Mouse (Mus musculus) liver, adult 10 weeks (tissue): Measurements from ENCODE around the gene Clcf1. TPM values are rescaled to one million over a fixed set of nuclear protein-coding genes. Genes with fewer than 3 reads are reported as not detected.

ENCODE experiments used
- polyA plus RNA-seq: library from polyadenylated mRNA; stranded (reverse); fragments of 350-450 nt; fragmentation: Illumina TruSeq; extraction: RNeasy Lipid Tissue Mini Kit (QIAGEN cat#74804); gene quantifications from one replicate; pipeline ENCODE4 v1.2.3, GENCODE M21; 2014; ENCODE audit warnings: low read depth, low replicate concordance

Clcf1 gene
- polyA plus RNA-seq = 0.56 TPM

GRCm38 (mm10) chr19:4214071-4214770 is at the start of gene Clcf1, which contains the start of gene AC109138.7:
TSS of gene Clcf1 (plus strand) at chr19:4214238.
TSS of gene AC109138.7 (plus strand) at chr19:4214357.

DNA sequence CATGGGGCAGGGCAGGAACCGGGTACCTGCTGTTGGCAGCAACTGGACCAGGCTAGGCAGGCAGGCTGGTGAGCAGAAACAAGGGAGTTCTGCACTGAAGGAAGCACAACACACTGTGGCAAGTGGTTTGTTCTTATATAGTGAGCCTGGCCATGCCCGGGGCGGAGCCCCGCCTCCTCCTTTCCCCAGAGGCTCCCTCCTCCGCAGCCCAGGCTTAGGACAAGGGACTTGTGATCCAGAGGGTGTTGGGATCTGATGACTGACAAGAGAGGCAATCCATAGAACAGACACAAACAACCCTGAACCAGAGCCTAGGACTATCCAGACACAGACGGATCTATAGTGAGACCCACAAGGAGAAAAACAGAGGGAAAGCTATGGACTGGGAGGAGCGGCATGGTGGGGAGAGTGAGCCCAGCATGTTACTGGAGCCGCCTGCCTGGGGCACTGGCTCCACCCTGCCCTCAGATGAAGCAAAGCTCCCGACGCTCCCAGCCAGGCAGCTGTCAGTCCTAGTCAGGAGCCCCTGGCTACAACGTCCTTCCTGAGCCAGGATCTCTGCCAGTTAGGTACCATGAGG is 38.6 kb upstream of the Clcf1 start, which contains the start of gene Carns1:
Carns1 (minus strand) TSS at position 112 of the 580 bp plus-strand sequence.

GRCm38 (mm10) chr19:4190831-4191334 is 23.2 kb upstream of the Clcf1 start, which contains the start of gene Tbc1d10c:
TSS of gene Tbc1d10c (minus strand) at chr19:4191284.

DNA sequence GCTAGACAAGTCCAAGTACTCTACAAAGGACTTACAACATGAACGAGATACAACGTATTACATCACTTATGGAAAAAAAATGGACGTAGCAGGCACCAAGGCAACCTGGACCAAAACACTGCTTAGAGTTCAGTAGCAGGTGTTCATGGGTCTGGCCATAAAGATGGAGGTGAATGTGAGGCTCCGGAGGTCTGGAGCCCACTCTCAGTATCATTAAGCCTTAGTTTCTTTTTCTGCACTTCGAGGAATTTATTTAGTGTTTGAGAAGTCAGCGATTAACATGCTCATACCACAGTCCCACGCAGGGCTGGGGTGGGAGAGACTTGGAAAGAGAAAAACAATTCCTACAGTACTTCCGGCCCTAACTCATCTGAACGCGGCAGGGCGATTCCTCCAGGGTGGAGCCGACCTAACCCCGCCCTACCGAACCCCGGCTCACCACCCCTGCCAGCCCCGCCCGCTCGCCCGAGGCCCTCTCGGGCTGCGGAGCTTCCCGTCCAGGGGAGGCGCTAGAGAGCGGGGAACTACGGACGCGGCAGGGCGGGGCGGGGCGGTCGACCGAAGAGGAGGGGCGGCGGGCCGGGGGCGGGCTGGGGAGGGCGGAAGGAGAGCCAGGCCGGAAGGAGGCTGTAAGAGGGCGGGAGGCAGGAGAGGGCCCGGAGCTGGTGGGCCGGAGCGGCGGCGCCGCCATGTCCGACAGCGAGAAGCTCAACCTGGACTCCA is 22.3 kb upstream of the Clcf1 start, which contains the start of gene Ppp1ca:
Ppp1ca (plus strand) TSS at position 538 of the 723 bp plus-strand sequence.

GRCm38 (mm10) chr19:4201291-4201909 is 12.6 kb upstream of the Clcf1 start, which contains the start of gene Rad9a:
TSS of gene Rad9a (minus strand) at chr19:4201662.

DNA sequence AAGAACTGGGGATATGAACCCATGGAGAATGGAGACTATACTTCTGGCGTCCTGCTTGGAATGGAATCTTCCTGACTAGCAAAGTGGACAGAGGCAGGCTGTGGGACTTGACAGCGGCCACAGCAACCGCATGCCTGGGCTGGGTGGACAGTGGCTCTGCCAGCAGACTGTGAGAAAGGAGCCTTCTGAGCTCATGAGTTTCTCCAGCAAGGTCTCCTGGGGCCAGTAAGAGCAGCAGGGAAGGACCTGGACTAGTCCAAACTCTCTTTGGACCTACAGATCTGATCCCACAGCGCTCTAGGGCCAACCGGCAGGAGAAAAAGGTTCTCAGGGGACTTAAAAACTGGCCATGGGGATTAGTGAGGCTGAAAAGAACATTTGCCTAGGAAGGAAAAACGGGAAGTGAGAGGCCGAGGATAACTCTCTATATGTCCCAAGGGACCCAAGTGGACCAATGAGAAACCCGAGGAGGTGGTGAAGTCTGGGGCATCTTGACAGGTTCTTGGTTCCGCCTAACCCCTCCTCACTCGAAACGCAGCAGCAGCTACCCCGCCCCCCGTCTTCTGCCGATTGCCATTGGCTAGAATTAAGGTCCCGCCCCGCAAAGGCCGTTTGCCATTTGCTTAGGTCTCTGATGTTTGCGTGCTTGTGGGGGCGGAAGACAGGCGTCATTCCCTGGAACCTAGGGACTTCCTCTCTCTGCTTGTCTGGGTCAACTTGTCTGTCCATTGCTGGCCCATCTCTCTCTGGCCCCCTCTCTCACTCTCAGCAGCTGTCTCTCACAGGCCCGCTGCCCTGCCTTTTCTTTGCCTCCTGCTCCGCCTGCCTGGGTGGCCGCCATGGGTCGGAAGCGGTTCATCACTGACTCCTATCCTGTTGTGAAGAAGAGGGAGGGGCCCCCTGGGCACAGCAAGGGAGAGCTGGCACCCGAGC is 17.5 kb downstream of the Clcf1 start, which contains the start of gene Pold4:
Pold4 (plus strand) TSS at position 647 of the 933 bp plus-strand sequence.

DNA sequence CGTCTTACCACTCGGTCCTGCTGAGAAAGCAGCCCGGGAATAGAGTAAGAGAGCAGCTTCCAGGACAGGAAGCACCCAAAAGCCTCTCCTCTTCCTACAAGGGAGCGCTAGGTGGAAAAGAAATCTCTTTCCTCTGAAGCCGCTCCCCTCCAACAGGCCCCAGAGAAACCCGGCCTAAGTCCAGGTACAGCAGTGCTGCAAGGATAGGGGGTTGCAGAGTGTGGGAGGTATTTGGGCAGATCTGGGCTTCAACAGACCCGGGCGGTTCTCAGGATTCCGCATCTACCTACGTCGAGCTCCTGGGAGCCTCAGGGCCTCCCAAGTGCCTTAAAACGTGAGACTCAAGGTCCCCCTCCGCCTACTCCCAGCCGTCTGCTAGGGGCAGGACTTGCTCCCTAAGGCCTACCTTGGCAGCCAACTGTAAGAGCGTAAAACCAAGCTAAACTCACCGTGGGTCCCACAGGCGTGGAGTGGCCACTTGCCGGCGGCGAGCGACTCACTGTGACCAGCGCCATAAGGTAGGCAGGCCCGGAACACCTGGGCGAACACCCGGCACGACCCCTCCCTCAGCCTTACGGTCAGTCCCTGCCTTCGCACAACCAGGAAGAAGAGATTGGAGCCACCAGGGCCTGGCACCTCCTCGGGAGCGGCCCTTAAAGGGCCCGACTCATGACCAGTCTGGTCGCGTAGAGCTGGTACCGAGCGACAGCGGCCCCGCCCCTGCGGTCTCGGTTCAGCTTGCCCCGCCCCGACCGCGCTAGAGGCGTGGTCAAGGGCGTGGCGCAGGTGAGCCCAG is 54.7 kb downstream of the Clcf1 start, which contains the start of gene Ssh3:
Ssh3 (minus strand) TSS at position 615 of the 796 bp plus-strand sequence.

Other genes starting within 250 kb of the Clcf1 start
- not detected for gene Aldh3b2, start 241.9 kb upstream of the Clcf1 start, polyA plus RNA-seq
- gene Acy3, start 227.7 kb upstream of the Clcf1 start, polyA plus RNA-seq = 15.3 TPM
- not detected for gene Tbx10, start 221.5 kb upstream of the Clcf1 start, polyA plus RNA-seq
- not detected for gene Nudt8, start 213.7 kb upstream of the Clcf1 start, polyA plus RNA-seq
- gene Gm49405, start 213.6 kb upstream of the Clcf1 start, polyA plus RNA-seq = 0.13 TPM
- gene Doc2g, start 210.9 kb upstream of the Clcf1 start, polyA plus RNA-seq = not detected
- 25.4 TPM for gene Ndufv1, start 201.4 kb upstream of the Clcf1 start, polyA plus RNA-seq
- 51.4 TPM for gene Gstp1, start 176.3 kb upstream of the Clcf1 start, polyA plus RNA-seq
- 1.1 TPM for gene Gstp2, start 168.2 kb upstream of the Clcf1 start, polyA plus RNA-seq
- gene Gstp3, start 154.7 kb upstream of the Clcf1 start, polyA plus RNA-seq = 2.0 TPM
- gene Cabp2, start 132.7 kb upstream of the Clcf1 start, polyA plus RNA-seq = not detected
- gene Cdk2ap2, start 117.1 kb upstream of the Clcf1 start, polyA plus RNA-seq = 1.9 TPM
- 0.19 TPM for gene Pitpnm1, start 114.2 kb upstream of the Clcf1 start, polyA plus RNA-seq
- gene Aip, start 88.4 kb upstream of the Clcf1 start, polyA plus RNA-seq = 0.53 TPM
- gene Gpr152, start 74.5 kb upstream of the Clcf1 start, polyA plus RNA-seq = not detected
- gene Cabp4, start 70.2 kb upstream of the Clcf1 start, polyA plus RNA-seq = 0.26 TPM
- 19.7 TPM for gene Coro1b, start 65.6 kb upstream of the Clcf1 start, polyA plus RNA-seq
- 2.3 TPM for gene Ptprcap, start 60.6 kb upstream of the Clcf1 start, polyA plus RNA-seq
- 3.4 TPM for gene Rps6kb2, start 50.9 kb upstream of the Clcf1 start, polyA plus RNA-seq
- gene Carns1, start 38.8 kb upstream of the Clcf1 start, polyA plus RNA-seq = 0.64 TPM
- gene Tbc1d10c, start 23.0 kb upstream of the Clcf1 start, polyA plus RNA-seq = not detected
- gene Ppp1ca, start 22.2 kb upstream of the Clcf1 start, polyA plus RNA-seq = 76.1 TPM
- 1.6 TPM for gene Rad9a, start 12.6 kb upstream of the Clcf1 start, polyA plus RNA-seq
- not detected for gene AC109138.7, start 119 bp downstream of the Clcf1 start, polyA plus RNA-seq
- 1.7 TPM for gene Pold4, start 17.7 kb downstream of the Clcf1 start, polyA plus RNA-seq
- gene Ssh3, start 54.9 kb downstream of the Clcf1 start, polyA plus RNA-seq = 1.8 TPM
- gene Ankrd13d, start 68.9 kb downstream of the Clcf1 start, polyA plus RNA-seq = not detected
- 4.7 TPM for gene Grk2, start 92.0 kb downstream of the Clcf1 start, polyA plus RNA-seq
- gene Kdm2a, start 184.0 kb downstream of the Clcf1 start, polyA plus RNA-seq = 28.1 TPM
- gene Rhod, start 225.2 kb downstream of the Clcf1 start, polyA plus RNA-seq = 5.9 TPM